Mouse (Mus musculus): ENCODE results near the gene Zfp513. TPM values are rescaled to one million over a fixed set of nuclear protein-coding genes. Genes with fewer than 3 reads are reported as not detected.
A peak's percentile ranks its signal among the peaks of the same experiment; 100 is the strongest.

The Zfp513 gene
- polyA plus RNA-seq, 1 experiment from 2014 or later = 7.4 TPM

GRCm38 (mm10) chr5:31188223-31188840 lies 13.8 kb downstream of the Zfp513 start:
- Histone ChIP-seq H3K27me3 (ENCODE audit: control insufficient read depth, insufficient read depth, low read length) (no peaks in the 10 kb centered on the region), H3K36me3 (ENCODE audit: control insufficient read depth, insufficient read depth, low read length) (peaks cover 33% of the 10 kb centered on the region), H3K4me1 (ENCODE audit: control insufficient read depth, insufficient read depth, low read length) (peaks cover 8% of the 10 kb centered on the region), H3K4me2 (ENCODE audit: low read depth, low read length) (no peak overlapping the region), H3K9me3 (ENCODE audit: control insufficient read depth, low read length) (no peaks in the 10 kb centered on the region), H3K9ac (replicated peaks; ENCODE audit: low read depth, low read length) (no peak overlapping the region), H3K27ac (ENCODE audit: low read depth, low read length) (no peak overlapping the region), H3K4me3 (ENCODE audit: low read depth, low read length) (no peak overlapping the region)
- ATAC-seq (ENCODE audit: low read depth) = no peak
- 76% methylated on average over 4 of the region's 4 CpGs for WGBS

GRCm38 (mm10) chr5:31183678-31184077 lies 18.4 kb downstream of the Zfp513 start:
- no peak for ATAC-seq (ENCODE audit: low read depth)
- Histone ChIP-seq H3K4me1 (ENCODE audit: control insufficient read depth, insufficient read depth, low read length) (peaks cover 6% of the 10 kb centered on the region), H3K27me3 (ENCODE audit: control insufficient read depth, insufficient read depth, low read length) (no peaks in the 10 kb centered on the region), H3K9ac (replicated peaks; ENCODE audit: low read depth, low read length) (no peak overlapping the region), H3K9me3 (ENCODE audit: control insufficient read depth, low read length) (no peaks in the 10 kb centered on the region), H3K4me3 (ENCODE audit: low read depth, low read length) (no peak overlapping the region), H3K4me2 (ENCODE audit: low read depth, low read length) (no peak overlapping the region), H3K36me3 (ENCODE audit: control insufficient read depth, insufficient read depth, low read length) (peaks cover 16% of the 10 kb centered on the region), H3K27ac (ENCODE audit: low read depth, low read length) (no peak overlapping the region)
- 67% methylated on average over 4 of the region's 4 CpGs for WGBS

- Histone ChIP-seq H3K4me3 (ENCODE audit: low read depth, low read length) (no peak overlapping the region), H3K36me3 (ENCODE audit: control insufficient read depth, insufficient read depth, low read length) (no peaks in the 10 kb centered on the region), H3K27ac (ENCODE audit: low read depth, low read length) (no peak overlapping the region), H3K9me3 (ENCODE audit: control insufficient read depth, low read length) (no peaks in the 10 kb centered on the region), H3K4me2 (ENCODE audit: low read depth, low read length) (no peak overlapping the region), H3K27me3 (ENCODE audit: control insufficient read depth, insufficient read depth, low read length) (no peaks in the 10 kb centered on the region), H3K9ac (replicated peaks; ENCODE audit: low read depth, low read length) (no peak overlapping the region), H3K4me1 (ENCODE audit: control insufficient read depth, insufficient read depth, low read length) (peaks cover 6% of the 10 kb centered on the region)
- no peak for ATAC-seq (ENCODE audit: low read depth)
- WGBS = 94% methylated on average over 9 of the region's 9 CpGs
Observed at GRCm38 (mm10) chr5:31181183-31181770, 20.8 kb downstream of the Zfp513 start.

GRCm38 (mm10) chr5:31179766-31180630 lies 22.1 kb downstream of the Zfp513 start, which contains the start of the genes Gm29609 and Gtf3c2:
Gene Gm29609, minus strand, starts transcription at chr5:31179911.
Gene Gtf3c2, minus strand, starts transcription at chr5:31180144.
- ATAC-seq (ENCODE audit: low read depth) = peak; percentile 98
- Histone ChIP-seq H3K36me3 (ENCODE audit: control insufficient read depth, insufficient read depth, low read length) (no peaks in the 10 kb centered on the region), H3K27ac (ENCODE audit: low read depth, low read length) (peak within 1 kb of the TSS; percentile 91), H3K27me3 (ENCODE audit: control insufficient read depth, insufficient read depth, low read length) (no peaks in the 10 kb centered on the region), H3K9ac (replicated peaks; ENCODE audit: low read depth, low read length) (peak within 1 kb of the TSS; percentile 59), H3K9me3 (ENCODE audit: control insufficient read depth, low read length) (no peaks in the 10 kb centered on the region), H3K4me1 (ENCODE audit: control insufficient read depth, insufficient read depth, low read length) (peaks cover 6% of the 10 kb centered on the region), H3K4me3 (ENCODE audit: low read depth, low read length) (peak within 1 kb of the TSS; percentile 84), H3K4me2 (ENCODE audit: low read depth, low read length) (peak within 1 kb of the TSS; percentile 93)
- under 1% methylated on average over 59 of the region's 59 CpGs for WGBS

- peak; percentile 76 for ATAC-seq (ENCODE audit: low read depth)
- no peaks in the 10 kb centered on the region for H3K27me3 ChIP-seq (ENCODE audit: control insufficient read depth, insufficient read depth, low read length)
- H3K9ac ChIP-seq (replicated peaks; ENCODE audit: low read depth, low read length) = peak overlapping the region; percentile 59
- under 1% methylated on average over 25 of the region's 25 CpGs for WGBS
- peak overlapping the region; percentile 93 for H3K4me2 ChIP-seq (ENCODE audit: low read depth, low read length)
- peak overlapping the region; percentile 84 for H3K4me3 ChIP-seq (ENCODE audit: low read depth, low read length)
- H3K9me3 ChIP-seq (ENCODE audit: control insufficient read depth, low read length) = no peaks in the 10 kb centered on the region
- peaks cover 6% of the 10 kb centered on the region for H3K4me1 ChIP-seq (ENCODE audit: control insufficient read depth, insufficient read depth, low read length)
- H3K27ac ChIP-seq (ENCODE audit: low read depth, low read length) = peak overlapping the region; percentile 91
- H3K36me3 ChIP-seq (ENCODE audit: control insufficient read depth, insufficient read depth, low read length) = no peaks in the 10 kb centered on the region
Observed at GRCm38 (mm10) chr5:31179301-31179765, 22.8 kb downstream of the Zfp513 start.

- WGBS = 96% methylated on average over 4 of the region's 4 CpGs
- ATAC-seq (ENCODE audit: low read depth) = no peak
Observed at GRCm38 (mm10) chr5:31168630-31169029, 33.5 kb downstream of the Zfp513 start.

GRCm38 (mm10) chr5:31164878-31165277 lies 37.2 kb downstream of the Zfp513 start:
- H3K36me3 ChIP-seq (ENCODE audit: control insufficient read depth, insufficient read depth, low read length) = peaks cover 78% of the 10 kb centered on the region
- H3K27me3 ChIP-seq (ENCODE audit: control insufficient read depth, insufficient read depth, low read length) = no peaks in the 10 kb centered on the region
- no peak overlapping the region for H3K4me3 ChIP-seq (ENCODE audit: low read depth, low read length)
- ATAC-seq (ENCODE audit: low read depth) = no peak
- 98% methylated on average over 1 of the region's 1 CpGs for WGBS
- no peaks in the 10 kb centered on the region for H3K4me1 ChIP-seq (ENCODE audit: control insufficient read depth, insufficient read depth, low read length)
- no peak overlapping the region for H3K4me2 ChIP-seq (ENCODE audit: low read depth, low read length)
- no peak overlapping the region for H3K9ac ChIP-seq (replicated peaks; ENCODE audit: low read depth, low read length)
- H3K9me3 ChIP-seq (ENCODE audit: control insufficient read depth, low read length) = no peaks in the 10 kb centered on the region
- no peak overlapping the region for H3K27ac ChIP-seq (ENCODE audit: low read depth, low read length)

More at GRCm38 (mm10) chr5:31168630-31169029, 33.5 kb downstream of the Zfp513 start:
- peaks cover 69% of the 10 kb centered on the region for H3K36me3 ChIP-seq (ENCODE audit: control insufficient read depth, insufficient read depth, low read length)
- H3K9me3 ChIP-seq (ENCODE audit: control insufficient read depth, low read length) = no peaks in the 10 kb centered on the region
- no peak overlapping the region for H3K4me3 ChIP-seq (ENCODE audit: low read depth, low read length)
- no peak overlapping the region for H3K4me2 ChIP-seq (ENCODE audit: low read depth, low read length)
- H3K4me1 ChIP-seq (ENCODE audit: control insufficient read depth, insufficient read depth, low read length) = no peaks in the 10 kb centered on the region
- H3K27ac ChIP-seq (ENCODE audit: low read depth, low read length) = no peak overlapping the region
- no peak overlapping the region for H3K9ac ChIP-seq (replicated peaks; ENCODE audit: low read depth, low read length)
- no peaks in the 10 kb centered on the region for H3K27me3 ChIP-seq (ENCODE audit: control insufficient read depth, insufficient read depth, low read length)

- no peak overlapping the region for H3K4me3 ChIP-seq (ENCODE audit: low read depth, low read length)
- ATAC-seq (ENCODE audit: low read depth) = no peak
- H3K27ac ChIP-seq (ENCODE audit: low read depth, low read length) = no peak overlapping the region
- no peak overlapping the region for H3K4me2 ChIP-seq (ENCODE audit: low read depth, low read length)
- H3K36me3 ChIP-seq (ENCODE audit: control insufficient read depth, insufficient read depth, low read length) = peaks cover 79% of the 10 kb centered on the region
- no peak overlapping the region for H3K9ac ChIP-seq (replicated peaks; ENCODE audit: low read depth, low read length)
- H3K4me1 ChIP-seq (ENCODE audit: control insufficient read depth, insufficient read depth, low read length) = no peaks in the 10 kb centered on the region
- no peaks in the 10 kb centered on the region for H3K27me3 ChIP-seq (ENCODE audit: control insufficient read depth, insufficient read depth, low read length)
- H3K9me3 ChIP-seq (ENCODE audit: control insufficient read depth, low read length) = no peaks in the 10 kb centered on the region
Observed at GRCm38 (mm10) chr5:31162462-31162861, 39.6 kb downstream of the Zfp513 start.
